Mouse (Mus musculus) lung, adult 2 months (tissue): ENCODE measurements around the gene Dnase1l2. TPM values are rescaled to one million over a fixed set of nuclear protein-coding genes. Genes with fewer than 3 reads are reported as not detected.

ENCODE experiments used
- DNase-seq: peaks from one replicate; pipeline ENCODE4 v3.0.0; 2022
- H3K4me1 ChIP-seq: fragments of 200-500 bp; 2 replicates; pipeline ENCODE4 v1.6.1; 2011; ENCODE audit warnings: low read length; ENCODE audit not compliant: control insufficient read depth, insufficient read depth
- H3K4me3 ChIP-seq: fragments of 200-500 bp; replicated peaks from 2 replicates; pipeline ENCODE3; 2011; ENCODE audit warnings: low read depth, mild to moderate bottlenecking, control low read depth, low read length; ENCODE audit errors: extremely low read depth
- CTCF ChIP-seq: fragments of 200-500 bp; IDR thresholded peaks from 2 replicates; pipeline ENCODE4 v1.5.1; 2011; ENCODE audit warnings: mild to moderate bottlenecking, low read length, control low read depth; ENCODE audit not compliant: insufficient read depth
- POLR2A ChIP-seq: fragments of 200-500 bp; IDR thresholded peaks from 2 replicates; pipeline ENCODE4 v1.6.1; 2011; ENCODE audit warnings: low read depth, mild to moderate bottlenecking, control low read depth, low read length, borderline replicate concordance; ENCODE audit errors: extremely low read depth
- WGBS: fragments of 180-500 bp; shearing (Covaris S2); methylation state at CpG from one replicate; pipeline ENCODE4 v1.1.7; 2018; 5-methylcytosine and 5-hydroxymethylcytosine counted together
- polyA plus RNA-seq: library from polyadenylated mRNA; depleted of rRNA; stranded (reverse); fragments of >200 nt; gene quantifications from 2 replicates; pipeline ENCODE4 v1.2.3, GENCODE M21; 2012

Gene Dnase1l2
- polyA plus RNA-seq, 1 experiment: 22.4 TPM

GRCm38 (mm10) chr17:24479431-24479830, 36.5 kb upstream of the Dnase1l2 start:
- no peak overlapping the region for H3K4me3 ChIP-seq
- peaks cover 3% of the 10 kb centered on the region; the same call in 1 of the 2 replicates for H3K4me1 ChIP-seq
- TF ChIP-seq POLR2A (no peak), CTCF (no peak)
- 7% methylated on average over 1 of the region's 1 CpGs for WGBS
- no peak for DNase-seq

- under 1% methylated on average over 48 of the region's 48 CpGs for WGBS
- Histone ChIP-seq H3K4me1 (peaks cover 3% of the 10 kb centered on the region; the same call in 1 of the 2 replicates), H3K4me3 (peak within 1 kb of the TSS; percentile 98)
- peak; percentile 97 for DNase-seq
- TF ChIP-seq CTCF (peak; percentile 81), POLR2A (peak; percentile 84; the same call in 1 of the 2 replicates)
Observed at GRCm38 (mm10) chr17:24478663-24479380, 35.9 kb upstream of the Dnase1l2 start, which contains the start of gene Mlst8. TSS of gene Mlst8 (minus strand) at chr17:24479078.

DNA sequence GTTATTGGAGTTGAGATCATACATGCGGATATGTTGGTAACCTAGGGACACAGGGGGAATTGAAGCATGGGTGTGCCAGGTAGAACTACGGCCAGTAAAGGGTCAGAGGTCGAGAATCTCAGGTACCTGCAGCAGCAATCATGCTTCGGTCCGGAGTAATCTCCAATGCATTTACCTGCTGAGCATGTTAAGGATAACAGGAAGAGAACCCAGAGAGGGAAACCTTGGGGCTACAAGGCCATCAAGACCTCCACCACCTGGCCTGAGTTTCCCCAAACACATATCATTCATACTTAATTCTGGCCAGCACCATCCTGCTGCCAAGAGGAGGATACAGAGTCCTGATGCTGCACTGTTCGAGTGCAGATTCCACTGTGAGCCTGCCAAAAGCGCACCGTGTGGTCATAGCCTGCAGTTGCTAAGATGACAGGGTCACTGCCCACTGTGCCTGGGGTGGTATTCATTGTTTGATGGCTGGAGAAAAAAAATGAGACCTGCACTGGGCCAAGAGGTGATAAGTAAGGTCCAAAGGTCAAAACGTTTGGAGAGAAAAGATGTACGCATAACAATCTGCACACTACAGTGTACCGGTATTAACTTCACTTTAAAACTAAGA, 35.2 kb upstream of the Dnase1l2 start:
- Histone ChIP-seq H3K4me1 (peaks cover 3% of the 10 kb centered on the region; the same call in 1 of the 2 replicates), H3K4me3 (no peak overlapping the region)
- DNase-seq: no peak
- 40% methylated on average over 11 of the region's 11 CpGs for WGBS
- TF ChIP-seq POLR2A: no peak
- TF ChIP-seq CTCF: 0 out of 2 replicates have a peak, but pooled peaks have one; percentile 2

- DNase-seq: no peak
- H3K4me3 ChIP-seq: no peak overlapping the region
Observed at GRCm38 (mm10) chr17:24477053-24477984, 34.4 kb upstream of the Dnase1l2 start.

DNA sequence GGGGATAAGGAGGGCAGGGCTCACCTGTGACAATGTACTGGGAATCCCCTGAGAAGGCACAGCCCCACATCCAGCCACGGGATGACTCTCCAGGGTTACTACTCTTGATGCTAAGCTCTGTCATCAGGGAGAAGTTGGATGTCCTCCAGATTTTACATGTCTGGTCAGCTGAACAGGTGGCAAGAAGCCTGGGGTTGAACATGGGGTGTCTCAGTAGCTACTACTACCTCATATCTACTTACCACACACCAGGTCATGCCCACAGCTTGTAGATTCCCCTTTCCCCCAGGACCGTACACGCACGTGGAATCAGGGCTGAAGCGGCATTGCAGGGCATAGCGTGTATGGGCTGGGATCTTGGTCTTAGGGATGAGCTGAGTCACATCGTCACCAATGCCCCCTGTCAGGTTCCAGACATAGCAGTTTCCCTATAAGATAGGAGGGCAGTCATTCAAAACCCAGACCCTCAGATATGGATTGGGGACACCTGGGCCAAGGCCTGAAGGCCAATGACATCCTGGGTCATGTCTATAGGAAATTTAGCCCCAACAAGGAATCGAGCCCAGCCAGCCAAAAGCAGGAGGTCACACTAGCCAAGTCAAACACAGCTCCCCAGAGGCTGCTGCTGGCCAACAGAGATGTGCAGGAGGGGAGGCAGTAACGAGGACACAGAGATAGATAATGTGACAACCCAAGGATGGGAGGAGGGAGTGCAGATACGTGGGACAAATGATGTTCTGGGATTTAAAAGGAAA, 33.3 kb upstream of the Dnase1l2 start:
- 92% methylated on average over 10 of the region's 10 CpGs for WGBS

More at GRCm38 (mm10) chr17:24477053-24477984, 34.4 kb upstream of the Dnase1l2 start:
- H3K4me1 ChIP-seq: peaks cover 7% of the 10 kb centered on the region
- TF ChIP-seq CTCF: no peak
- no peak for TF ChIP-seq POLR2A
- 93% methylated on average over 20 of the region's 20 CpGs for WGBS

DNA sequence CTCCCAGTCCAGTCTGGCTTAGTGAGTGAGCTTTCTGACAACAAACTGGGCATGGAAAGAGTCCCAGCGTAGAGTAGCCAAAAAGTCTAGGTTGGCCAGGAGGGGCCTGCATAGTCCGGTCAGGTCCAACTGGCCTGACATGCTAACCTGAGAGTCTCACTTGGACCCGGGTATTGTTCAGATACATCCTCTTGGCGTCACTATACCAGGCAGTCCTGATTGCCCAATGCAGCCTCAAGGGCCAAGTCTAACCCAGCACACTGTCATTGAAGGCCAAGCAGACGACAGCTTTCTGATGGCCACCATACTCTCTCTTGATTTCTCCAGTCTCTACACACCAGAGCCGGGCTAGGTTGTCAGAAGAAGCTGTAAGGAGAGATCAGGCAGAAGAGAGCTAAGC, 32.7 kb upstream of the Dnase1l2 start:
- DNase-seq: no peak
- Histone ChIP-seq H3K4me3 (no peak overlapping the region), H3K4me1 (peaks cover 19% of the 10 kb centered on the region)
- WGBS: 87% methylated on average over 6 of the region's 6 CpGs
- TF ChIP-seq CTCF (no peak), POLR2A (no peak)

More for the DNA sequence above, 33.3 kb upstream of the Dnase1l2 start:
- DNase-seq: no peak
- TF ChIP-seq POLR2A (no peak), CTCF (no peak)
- Histone ChIP-seq H3K4me3 (no peak overlapping the region), H3K4me1 (peaks cover 16% of the 10 kb centered on the region)

DNA sequence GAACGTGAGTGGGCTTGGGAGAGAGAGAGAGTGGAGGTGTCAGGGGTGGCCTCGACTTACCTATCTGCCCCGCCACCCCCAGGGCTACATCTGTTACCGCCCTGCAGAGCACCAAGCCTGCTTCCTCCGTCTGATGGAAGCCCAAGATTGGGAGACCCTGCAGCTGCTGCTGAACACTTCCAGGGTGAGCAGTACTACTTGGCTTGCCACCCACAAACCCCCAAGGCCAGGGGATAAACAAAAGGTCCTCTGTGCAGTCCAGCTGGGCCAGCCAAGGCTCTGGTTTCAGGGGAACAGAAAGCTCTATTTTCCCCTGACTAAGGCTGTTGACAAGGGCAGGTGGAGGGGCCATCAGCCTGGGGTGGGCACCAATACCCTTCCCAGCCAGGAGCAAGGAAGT, 31.7 kb upstream of the Dnase1l2 start:
- H3K4me1 ChIP-seq: peaks cover 19% of the 10 kb centered on the region
- no peak for DNase-seq
- no peak overlapping the region for H3K4me3 ChIP-seq
- 88% methylated on average over 5 of the region's 5 CpGs for WGBS
- TF ChIP-seq CTCF (no peak), POLR2A (no peak)

- no peak for DNase-seq
- Histone ChIP-seq H3K4me1 (peaks cover 19% of the 10 kb centered on the region), H3K4me3 (no peak within 1 kb of the TSS)
- TF ChIP-seq CTCF (no peak), POLR2A (no peak)
- 83% methylated on average over 6 of the region's 6 CpGs for WGBS
Observed at GRCm38 (mm10) chr17:24473612-24474275, 30.8 kb upstream of the Dnase1l2 start, which contains the start of gene Bricd5. TSS of gene Bricd5 (plus strand) at chr17:24473884.
